Mouse (Mus musculus) forebrain, postnatal 0 days (tissue): ENCODE measurements around the gene Sla2. TPM values are rescaled to one million over a fixed set of nuclear protein-coding genes. Genes with fewer than 3 reads are reported as not detected.

ENCODE experiments used
- ATAC-seq: fragments of 200-750 bp; cut with Nextera tagmentation; 2 replicates; pipeline ENCODE4 v1.8.0; 2017; ENCODE audit warnings: mild to moderate bottlenecking, moderate library complexity
- DNase-seq: peaks from one replicate; pipeline ENCODE4 v3.0.0-alpha.2; 2015
- H3K27ac ChIP-seq: fragments of 300-500 bp; sonication (generic); 2 replicates; pipeline ENCODE4 v1.5.1; 2014; ENCODE audit warnings: low read depth, mild to moderate bottlenecking, antibody characterized with exemption, low read length, moderate library complexity, mixed read lengths
- H3K27me3 ChIP-seq: fragments of 300-500 bp; sonication (generic); 2 replicates; pipeline ENCODE4 v1.6.1; 2014; ENCODE audit warnings: mild to moderate bottlenecking, low read length, mixed read lengths; ENCODE audit not compliant: insufficient read depth
- H3K36me3 ChIP-seq: fragments of 300-500 bp; sonication (generic); 2 replicates; pipeline ENCODE4 v1.6.1; 2014; ENCODE audit warnings: mild to moderate bottlenecking, moderate library complexity; ENCODE audit not compliant: insufficient read depth
- H3K4me1 ChIP-seq: fragments of 300-500 bp; sonication (generic); 2 replicates; pipeline ENCODE4 v1.6.1; 2014; ENCODE audit warnings: antibody characterized with exemption; ENCODE audit not compliant: insufficient read depth
- H3K4me2 ChIP-seq: fragments of 300-500 bp; sonication (generic); 2 replicates; pipeline ENCODE4 v1.6.1; 2014; ENCODE audit warnings: low read depth, mild to moderate bottlenecking, moderate library complexity
- H3K4me3 ChIP-seq: fragments of 300-500 bp; sonication (generic); 2 replicates; pipeline ENCODE4 v1.5.1; 2014; ENCODE audit warnings: low read depth, low read length, mixed read lengths
- H3K9ac ChIP-seq: fragments of 300-500 bp; sonication (generic); 2 replicates; pipeline ENCODE4 v1.6.1; 2014; ENCODE audit warnings: mild to moderate bottlenecking
- H3K9me3 ChIP-seq: fragments of 300-500 bp; sonication (generic); 2 replicates; pipeline ENCODE4 v1.6.1; 2016; ENCODE audit warnings: low read length
- CTCF ChIP-seq: sonication (generic); IDR thresholded peaks from 2 replicates; pipeline ENCODE4 v1.5.1; 2016; ENCODE audit warnings: antibody characterized with exemption, control low read depth, low read depth
- WGBS: fragments of 180-500 bp; shearing (Covaris S2); extraction: QIAGEN DNeasy Blood & Tissue Kit; methylation state at CpG from one replicate; pipeline ENCODE4 v1.1.7; 2014; 5-methylcytosine and 5-hydroxymethylcytosine counted together
- polyA plus RNA-seq: library from polyadenylated mRNA; unstranded; fragments of >200 nt; fragmentation: Nextera tagmentation; extraction: Ambion mirVana; gene quantifications from 2 replicates; pipeline ENCODE4 v1.2.1, GENCODE M21; 2015
- total RNA-seq: library from RNA; depleted of rRNA; stranded (reverse); fragments of >200 nt; gene quantifications from 2 replicates; pipeline ENCODE4 v1.2.3, GENCODE M21; 2014

Gene Sla2
- total and polyA plus RNA-seq, 2 experiments from 2014 or later, result 0.19 TPM; not detected in 1

- no peak overlapping the region for H3K9ac ChIP-seq
- H3K27me3 ChIP-seq, result no peaks in the 10 kb centered on the region
- 72% methylated on average over 6 of the region's 6 CpGs for WGBS
- H3K4me2 ChIP-seq, result no peak overlapping the region
- ATAC-seq, result no peak
- peaks cover 5% of the 10 kb centered on the region; the same call in 1 of the 2 replicates for H3K4me1 ChIP-seq
- no peaks in the 10 kb centered on the region for H3K36me3 ChIP-seq
- no peaks in the 10 kb centered on the region for H3K9me3 ChIP-seq
- no peak overlapping the region for H3K27ac ChIP-seq
- TF ChIP-seq CTCF, result no peak
- DNase-seq, result no peak
- no peak overlapping the region for H3K4me3 ChIP-seq
Observed at GRCm38 (mm10) chr2:156901883-156902282, 14.9 kb upstream of the Sla2 start.

- no peak overlapping the region for H3K4me2 ChIP-seq
- TF ChIP-seq CTCF, result no peak
- ATAC-seq (no peak), DNase-seq (no peak)
- H3K27me3 ChIP-seq, result no peaks in the 10 kb centered on the region
- no peaks in the 10 kb centered on the region for H3K9me3 ChIP-seq
- H3K4me3 ChIP-seq, result no peak overlapping the region
- peaks cover 5% of the 10 kb centered on the region; the same call in 1 of the 2 replicates for H3K4me1 ChIP-seq
- H3K9ac ChIP-seq, result no peak overlapping the region
- H3K27ac ChIP-seq, result no peak overlapping the region
- 82% methylated on average over 2 of the region's 2 CpGs for WGBS
- no peaks in the 10 kb centered on the region for H3K36me3 ChIP-seq
Observed at GRCm38 (mm10) chr2:156901344-156901743, 14.4 kb upstream of the Sla2 start.

- H3K36me3 ChIP-seq, result no peaks in the 10 kb centered on the region
- WGBS, result 68% methylated on average over 4 of the region's 4 CpGs
- TF ChIP-seq CTCF, result no peak
- no peak overlapping the region for H3K4me2 ChIP-seq
- H3K9ac ChIP-seq, result no peak overlapping the region
- no peak overlapping the region for H3K27ac ChIP-seq
- H3K4me3 ChIP-seq, result no peak overlapping the region
- H3K4me1 ChIP-seq, result peaks cover 5% of the 10 kb centered on the region; the same call in 1 of the 2 replicates
- H3K9me3 ChIP-seq, result no peaks in the 10 kb centered on the region
- DNase-seq (no peak), ATAC-seq (peak; percentile 45)
- H3K27me3 ChIP-seq, result no peaks in the 10 kb centered on the region
Observed at GRCm38 (mm10) chr2:156899184-156899583, 12.2 kb upstream of the Sla2 start.

- ATAC-seq (no peak), DNase-seq (no peak)
- H3K27ac ChIP-seq, result no peak overlapping the region
- no peaks in the 10 kb centered on the region for H3K27me3 ChIP-seq
- no peaks in the 10 kb centered on the region for H3K36me3 ChIP-seq
- no peaks in the 10 kb centered on the region for H3K9me3 ChIP-seq
- H3K4me1 ChIP-seq, result peaks cover 5% of the 10 kb centered on the region; the same call in 1 of the 2 replicates
- 77% methylated on average over 4 of the region's 4 CpGs for WGBS
- no peak overlapping the region for H3K4me2 ChIP-seq
- no peak overlapping the region for H3K4me3 ChIP-seq
- no peak overlapping the region for H3K9ac ChIP-seq
- TF ChIP-seq CTCF, result no peak
Observed at GRCm38 (mm10) chr2:156898374-156898773, 11.4 kb upstream of the Sla2 start.

- Histone ChIP-seq H3K4me3 (no peak overlapping the region), H3K36me3 (no peaks in the 10 kb centered on the region), H3K9ac (no peak overlapping the region), H3K27ac (no peak overlapping the region), H3K4me1 (peaks cover 5% of the 10 kb centered on the region; the same call in 1 of the 2 replicates), H3K27me3 (no peaks in the 10 kb centered on the region), H3K4me2 (no peak overlapping the region), H3K9me3 (no peaks in the 10 kb centered on the region)
- ATAC-seq (no peak), DNase-seq (no peak)
- WGBS, result 79% methylated on average over 9 of the region's 9 CpGs
- no peak for TF ChIP-seq CTCF
Observed at GRCm38 (mm10) chr2:156897034-156897433, 10.0 kb upstream of the Sla2 start.

GRCm38 (mm10) chr2:156896384-156896914 is 9.5 kb upstream of the Sla2 start:
- H3K4me2 ChIP-seq, result no peak overlapping the region
- H3K27ac ChIP-seq, result no peak overlapping the region
- H3K4me3 ChIP-seq, result no peak overlapping the region
- H3K27me3 ChIP-seq, result no peaks in the 10 kb centered on the region
- DNase-seq, result no peak
- no peaks in the 10 kb centered on the region for H3K36me3 ChIP-seq
- H3K9ac ChIP-seq, result no peak overlapping the region
- no peaks in the 10 kb centered on the region for H3K9me3 ChIP-seq
- H3K4me1 ChIP-seq, result peaks cover 5% of the 10 kb centered on the region; the same call in 1 of the 2 replicates
- no peak for ATAC-seq
- no peak for TF ChIP-seq CTCF
- WGBS, result 65% methylated on average over 9 of the region's 9 CpGs

- Histone ChIP-seq H3K27me3 (no peaks in the 10 kb centered on the region), H3K4me1 (peaks cover 5% of the 10 kb centered on the region; the same call in 1 of the 2 replicates), H3K9me3 (no peaks in the 10 kb centered on the region), H3K4me3 (no peak overlapping the region), H3K27ac (no peak overlapping the region), H3K36me3 (no peaks in the 10 kb centered on the region), H3K9ac (no peak overlapping the region), H3K4me2 (no peak overlapping the region)
- no peak for TF ChIP-seq CTCF
- ATAC-seq (no peak), DNase-seq (no peak)
- whole genome bisulfite sequencing, result 80% methylated on average over 15 of the region's 15 CpGs
Observed at GRCm38 (mm10) chr2:156894496-156895265, 7.7 kb upstream of the Sla2 start.
